Mouse (Mus musculus) retina, adult 2 months (tissue): Measurements from ENCODE around the gene Stat3.

Source experiments
- DNase-seq: peaks from one replicate; pipeline ENCODE4 v3.0.0-alpha.2; 2012; ENCODE audit warnings: low read depth, low spot score

The Stat3 gene

DNA sequence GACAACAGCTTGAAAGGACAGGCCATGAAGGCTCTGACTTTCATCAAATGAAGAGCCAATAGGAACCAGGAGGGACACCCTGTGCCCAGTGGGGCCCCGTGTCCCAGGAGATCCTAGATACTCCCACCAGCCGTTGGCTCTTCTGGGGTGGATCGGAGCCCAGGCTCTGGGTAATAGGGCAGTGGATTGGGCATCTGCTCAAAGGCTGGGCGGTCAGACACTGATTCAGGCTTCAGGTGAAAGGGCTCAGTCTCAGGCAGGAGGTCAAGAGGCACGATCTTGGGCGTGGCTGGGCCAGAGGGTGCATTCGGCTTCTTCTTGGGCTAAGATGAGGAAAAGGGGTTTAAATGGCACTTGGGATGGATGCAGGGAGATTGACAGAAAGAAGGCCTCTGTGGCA lies 24.8 kb upstream of the Stat3 start:
- no peak for DNase-seq

DNA sequence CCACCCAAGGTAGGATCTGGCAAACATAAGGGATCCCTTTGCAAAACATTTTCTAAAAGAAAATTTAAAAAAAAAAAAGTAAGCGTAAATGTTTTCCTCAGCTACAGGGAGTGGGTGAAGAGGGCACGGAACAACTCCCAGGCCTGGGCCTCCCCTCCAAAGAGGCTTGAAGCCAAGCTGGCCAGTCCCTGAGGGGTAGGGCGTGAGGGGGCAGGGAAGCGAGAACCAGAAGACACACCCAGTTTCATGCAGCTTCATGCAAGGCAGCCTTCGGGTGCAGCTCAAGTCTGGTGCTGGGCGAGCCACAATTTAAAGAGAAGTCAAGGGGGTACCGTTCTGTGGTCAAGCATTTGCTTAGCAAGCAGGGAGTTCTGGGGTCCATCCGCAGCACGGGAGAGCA lies 24.3 kb upstream of the Stat3 start:
- DNase-seq, result no peak

DNA sequence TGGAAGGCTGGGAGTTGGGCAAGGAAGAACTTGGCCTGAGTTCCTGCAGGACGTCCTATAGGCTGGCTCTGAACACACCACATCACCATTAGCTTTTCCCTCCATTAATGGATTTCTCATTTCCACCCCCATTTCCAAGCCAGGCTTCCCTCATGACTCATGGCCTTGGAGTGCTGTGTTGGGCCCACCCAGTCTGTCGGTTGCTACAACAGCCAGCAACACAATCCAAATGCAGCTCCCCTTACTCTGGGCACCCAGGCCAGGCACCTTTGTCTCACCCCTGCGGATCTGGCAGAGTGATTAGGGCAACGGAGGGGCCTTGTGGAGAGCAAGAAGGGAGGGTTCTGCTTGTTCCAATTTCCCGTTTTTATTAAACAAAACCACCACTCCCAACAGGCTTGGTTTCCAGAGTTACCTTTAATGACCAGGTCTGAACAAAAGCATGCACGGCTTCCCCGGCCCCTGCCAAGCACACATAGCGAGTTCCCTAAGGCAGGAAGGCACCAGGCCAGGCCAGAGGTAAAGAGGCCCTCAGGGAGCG lies 23.1 kb upstream of the Stat3 start:
- DNase-seq, result no peak

DNA sequence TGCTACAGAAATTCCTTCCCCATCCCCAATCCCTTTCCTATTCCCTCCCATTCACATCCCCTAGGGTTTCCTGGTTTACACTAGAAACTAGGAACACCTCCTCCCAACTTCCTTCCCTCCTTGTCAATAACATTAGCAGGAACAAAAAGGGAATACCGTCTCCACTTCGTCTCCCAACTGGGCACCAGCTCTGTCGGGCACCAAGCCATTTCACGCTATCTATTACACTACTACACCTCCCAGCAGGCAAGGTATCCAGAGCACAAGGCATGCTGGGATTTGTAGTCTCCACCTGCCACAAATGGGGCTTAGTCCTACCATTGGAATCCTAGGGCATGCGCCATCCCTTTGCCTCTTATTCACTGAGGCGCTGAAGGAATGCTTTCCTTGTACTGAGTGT lies 21.2 kb upstream of the Stat3 start:
- no peak for DNase-seq

DNA sequence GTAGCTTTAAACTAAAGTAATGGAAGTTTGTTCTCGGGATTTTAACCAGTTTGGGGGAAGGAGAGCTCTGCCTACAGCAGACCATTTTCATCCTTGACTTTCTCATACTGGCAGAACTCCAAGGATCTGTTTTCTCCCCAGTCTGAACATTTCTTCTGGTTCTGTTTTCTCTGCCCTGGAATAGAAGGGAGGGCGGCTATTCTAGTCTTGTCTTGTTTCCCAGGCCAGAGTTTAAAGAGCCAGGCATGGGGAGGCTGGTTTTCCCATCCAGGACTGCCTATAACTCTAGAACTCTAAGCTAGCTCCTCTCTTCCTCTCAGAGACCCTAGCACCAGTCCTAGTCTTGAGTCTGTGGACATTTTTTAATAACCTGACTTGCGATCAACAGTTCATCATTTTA lies 20.5 kb upstream of the Stat3 start:
- no peak for DNase-seq

DNA sequence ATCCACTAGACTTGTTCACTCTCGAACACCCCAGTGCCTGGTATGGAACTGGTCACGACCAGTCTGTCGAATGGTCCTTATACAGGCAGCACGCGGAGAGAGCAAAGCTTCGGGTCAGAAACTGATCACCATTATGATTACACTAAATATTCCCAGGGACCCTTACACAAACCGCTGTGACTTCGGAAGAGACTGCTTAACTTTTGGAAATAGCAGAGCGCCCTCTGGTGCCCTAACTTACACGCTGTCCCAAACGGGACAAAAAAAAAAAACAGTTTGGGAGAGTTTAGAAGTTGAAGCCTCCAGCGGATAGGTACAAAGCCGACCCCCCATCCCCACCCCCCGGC lies 20.1 kb upstream of the Stat3 start:
- DNase-seq, result no peak

DNA sequence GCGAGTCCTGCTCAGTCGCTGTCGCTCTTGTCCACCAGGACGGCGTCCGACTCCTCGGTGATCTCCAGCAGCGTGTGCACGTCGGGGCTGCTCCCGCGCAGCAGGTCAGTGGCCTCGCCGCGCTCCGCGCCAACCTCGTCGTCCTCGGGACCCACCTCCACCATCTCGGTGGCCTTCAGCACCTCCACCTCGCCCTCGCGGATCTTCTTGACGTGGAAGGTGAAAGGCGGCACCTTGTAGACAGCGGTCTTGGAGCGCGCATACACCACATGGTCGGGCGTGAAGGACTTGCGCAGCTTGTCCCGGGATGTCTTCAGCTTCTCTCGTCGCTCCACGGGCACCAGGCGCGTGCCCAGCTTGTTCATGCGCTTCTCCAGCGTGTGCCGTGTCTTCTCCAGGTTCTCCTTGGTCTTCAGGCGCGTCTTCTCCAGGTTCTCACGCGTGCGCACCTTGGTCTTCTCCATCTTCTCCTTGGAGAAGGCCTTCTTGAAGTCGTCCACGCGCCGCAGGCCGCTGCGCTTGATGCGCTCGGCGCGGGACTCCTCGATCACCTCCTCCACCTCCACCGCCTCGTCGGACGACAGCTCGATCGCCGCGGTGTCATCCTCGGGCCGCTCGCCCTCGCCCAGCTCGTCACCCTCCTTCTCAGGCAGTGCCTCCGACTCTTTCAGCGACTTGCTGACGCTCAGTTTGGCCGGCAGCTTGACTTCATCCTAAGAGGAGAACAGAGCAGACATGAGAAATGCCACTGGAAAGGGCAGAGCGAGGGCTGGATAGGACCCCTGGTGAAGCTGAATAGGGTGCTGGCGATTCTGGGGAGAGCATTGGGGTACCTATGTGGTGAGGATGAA lies 19.5 kb upstream of the Stat3 start:
- DNase-seq, result no peak

DNA sequence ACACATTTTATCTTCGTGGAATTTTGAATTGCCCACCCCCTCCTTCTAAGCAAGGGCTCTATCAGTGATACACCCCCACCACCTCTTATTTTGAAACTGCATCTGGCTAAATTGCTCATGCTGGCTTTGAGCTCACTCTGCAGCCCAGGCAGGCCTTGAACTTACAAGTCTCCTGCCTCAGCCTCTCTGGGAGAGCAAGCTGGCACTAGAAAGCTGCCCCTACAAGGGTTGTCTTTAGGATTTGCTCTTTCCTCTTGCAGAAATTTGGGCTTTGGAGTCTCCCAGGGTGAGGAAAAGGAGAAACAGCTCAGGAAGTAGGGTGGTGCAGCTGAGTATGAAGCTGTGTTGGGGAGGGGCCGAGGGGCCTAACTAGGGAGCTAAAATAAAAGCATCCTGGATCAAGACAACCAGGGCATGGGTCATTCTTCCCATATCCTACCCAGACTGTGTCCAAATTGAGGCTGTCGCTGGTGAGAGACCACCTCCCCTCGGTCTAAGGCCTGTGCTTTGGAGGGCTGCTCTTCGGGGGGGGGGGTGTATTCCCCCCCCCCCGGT lies 18.7 kb upstream of the Stat3 start:
- no peak for DNase-seq

DNA sequence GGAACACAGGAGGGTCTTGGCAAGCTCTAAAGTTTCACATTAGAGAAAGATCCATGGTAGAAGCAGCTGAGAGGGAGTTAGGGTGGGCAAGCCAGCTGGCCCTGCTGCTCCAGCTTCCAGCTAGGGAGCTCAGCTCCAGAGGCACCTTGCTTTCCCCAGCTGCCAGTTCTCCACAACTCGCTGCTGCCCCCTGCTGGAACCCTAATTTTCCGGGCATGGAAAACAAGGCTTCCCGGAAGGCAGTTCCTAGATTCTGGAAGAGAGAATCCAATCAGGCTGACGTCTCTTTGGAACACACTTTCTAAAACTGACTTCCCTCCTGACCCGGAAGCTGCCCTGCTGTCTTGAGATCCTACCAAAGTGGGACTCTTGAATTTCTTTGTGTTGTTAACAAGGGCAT lies 17.9 kb upstream of the Stat3 start:
- peak; percentile 67 for DNase-seq

DNA sequence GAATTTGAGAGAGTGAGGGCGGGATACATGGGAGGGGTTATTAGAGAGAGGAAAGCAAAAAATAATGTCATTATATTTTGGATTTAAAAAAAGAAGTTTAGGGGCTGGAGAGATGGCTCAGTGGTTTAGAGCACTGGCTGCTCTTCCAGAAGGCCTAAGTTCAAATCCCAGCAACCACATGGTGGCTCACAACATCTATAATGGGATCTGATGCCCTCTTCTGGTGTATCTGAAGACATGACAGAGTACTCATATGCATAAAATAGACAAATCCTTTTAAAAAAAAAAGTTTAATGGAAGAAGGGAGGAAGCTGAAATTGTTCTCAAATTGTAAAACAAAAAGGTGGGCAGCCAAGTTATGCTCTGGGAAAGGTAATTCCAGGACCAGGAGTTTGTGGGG lies 10.2 kb upstream of the Stat3 start:
- no peak for DNase-seq

DNA sequence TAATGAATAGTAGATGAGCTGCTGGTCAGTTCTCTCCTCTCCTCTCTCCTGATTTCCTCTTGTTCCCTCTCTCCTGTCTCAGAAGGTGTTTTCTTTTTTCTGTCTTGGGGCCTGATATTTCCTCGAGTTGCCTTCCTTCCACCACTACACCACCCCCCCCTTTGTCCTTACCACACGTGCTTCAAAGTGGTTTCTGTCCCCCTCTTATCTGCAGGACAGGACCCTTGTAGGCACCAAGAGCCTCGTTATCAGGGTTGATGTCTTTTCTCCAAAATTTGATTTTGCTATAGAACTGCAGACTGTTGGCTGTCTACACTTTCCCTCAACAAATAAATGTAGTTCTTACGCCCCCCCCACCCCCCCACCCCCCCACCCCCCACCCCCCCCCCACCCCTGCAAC lies 9.0 kb upstream of the Stat3 start:
- DNase-seq, result no peak

DNA sequence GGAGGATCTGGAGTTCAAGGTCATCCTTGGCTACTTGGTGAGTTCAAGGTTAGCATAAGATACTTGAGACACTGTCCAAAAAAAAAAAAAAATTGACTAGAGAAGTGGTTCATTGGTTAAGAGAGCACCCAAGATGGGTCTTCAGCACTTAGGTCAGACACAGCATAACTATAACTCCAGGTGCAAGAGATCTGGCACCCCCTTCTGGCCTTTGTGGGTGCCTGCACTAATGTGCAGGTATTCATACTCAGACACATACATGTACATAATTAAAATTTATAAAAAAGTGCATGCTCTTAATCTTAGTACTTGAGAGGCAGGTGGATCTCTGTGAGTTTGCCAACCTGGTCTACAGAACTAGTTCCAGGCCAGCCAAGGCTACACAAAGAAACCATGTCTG lies 8.2 kb upstream of the Stat3 start:
- DNase-seq, result no peak

DNA sequence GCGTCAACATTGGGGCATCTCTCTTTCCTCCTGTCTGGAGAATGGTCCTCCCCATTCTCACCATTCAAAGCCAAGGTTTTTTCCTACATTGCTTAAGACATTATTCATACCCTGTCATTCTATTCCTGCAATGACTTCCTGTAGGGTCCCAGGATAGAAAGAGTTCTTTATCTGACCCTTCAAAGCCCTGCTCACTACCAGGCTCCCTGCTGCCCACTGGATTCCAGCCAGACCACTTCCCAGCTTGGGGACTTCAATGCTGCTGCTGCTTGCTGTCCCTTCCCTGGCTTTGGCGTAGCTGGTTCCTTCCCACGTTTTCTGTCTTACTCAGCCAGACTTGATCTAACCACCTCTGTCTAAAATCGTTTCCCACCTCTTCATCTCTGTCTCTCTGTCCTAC lies 7.5 kb upstream of the Stat3 start:
- DNase-seq, result no peak

DNA sequence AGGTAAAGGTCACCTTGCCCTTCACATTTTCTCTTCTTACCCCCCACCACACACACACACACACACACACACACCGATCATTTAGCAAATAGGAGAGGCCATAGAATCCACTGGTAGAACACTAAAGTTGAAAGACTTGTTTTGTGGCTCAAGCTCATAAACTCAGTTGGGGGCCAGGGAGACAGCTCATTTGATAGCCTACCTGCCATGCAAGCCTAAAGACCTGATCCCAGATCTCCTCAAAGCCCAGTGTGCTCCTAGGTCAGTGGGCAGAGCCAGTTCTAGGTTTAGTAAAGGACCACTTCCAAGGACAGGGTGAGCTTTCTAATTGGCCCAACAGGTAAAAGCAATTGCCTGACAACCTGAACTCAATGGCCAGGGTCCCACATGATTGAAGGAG lies 3.0 kb upstream of the Stat3 start:
- DNase-seq, result no peak

DNA sequence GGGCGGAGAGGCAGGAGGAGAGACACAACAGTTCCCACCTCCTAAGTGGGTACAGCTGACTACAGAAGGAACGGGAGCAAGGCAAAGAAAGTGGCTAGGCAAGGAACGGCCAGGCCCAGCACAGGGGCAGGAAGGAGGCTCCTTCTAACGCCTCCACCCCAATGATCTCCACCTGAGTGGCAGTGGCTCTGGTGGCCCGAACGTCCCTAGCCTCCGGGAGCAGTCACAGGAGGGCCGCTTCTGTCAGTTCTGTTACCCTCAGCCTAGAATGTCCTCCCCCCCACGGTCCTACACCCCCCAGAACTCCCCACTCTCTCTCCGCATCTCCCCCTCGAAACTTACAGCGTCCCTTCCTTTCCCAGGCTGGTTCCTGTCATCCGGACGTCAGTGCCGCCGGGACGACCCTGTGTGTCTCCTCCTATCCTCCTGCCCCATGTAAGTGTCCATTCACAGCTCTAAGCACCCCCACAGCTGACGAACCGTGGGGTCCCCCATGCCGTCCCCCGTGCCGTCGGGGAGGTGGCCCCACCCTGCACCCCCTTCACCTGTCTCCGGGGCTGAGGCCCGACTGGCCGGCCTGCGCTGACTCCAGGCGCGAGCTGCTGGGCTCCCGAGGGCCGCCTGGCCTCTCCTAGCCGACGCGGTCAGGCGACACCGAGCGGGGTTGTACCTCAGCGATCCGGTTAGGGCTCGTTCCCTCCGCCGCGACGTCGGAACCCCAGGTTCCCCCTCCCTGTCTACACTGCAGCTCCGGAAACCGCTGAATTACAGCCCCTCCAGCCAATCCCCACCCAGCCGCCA lies 429 bp downstream of the Stat3 start:
- no peak for DNase-seq

DNA sequence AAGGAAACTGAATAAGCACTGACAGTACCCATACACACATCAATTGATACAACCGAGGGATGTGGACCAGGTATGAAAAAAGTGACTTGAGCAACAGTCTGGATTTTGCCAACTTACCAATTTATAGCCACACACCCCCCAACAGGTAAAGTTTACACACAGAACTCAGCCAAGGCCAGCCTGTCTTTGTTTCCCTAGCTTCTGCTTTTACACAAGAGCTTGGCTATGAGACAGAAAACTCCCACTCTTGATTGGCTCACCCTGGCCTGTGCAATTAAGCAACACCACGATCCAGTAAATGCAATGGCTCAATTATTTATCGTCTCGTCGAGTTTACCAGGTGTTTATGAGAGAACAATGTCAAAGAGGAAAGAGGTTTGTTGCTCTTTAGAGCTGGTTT lies 1.2 kb downstream of the Stat3 start:
- no peak for DNase-seq

DNA sequence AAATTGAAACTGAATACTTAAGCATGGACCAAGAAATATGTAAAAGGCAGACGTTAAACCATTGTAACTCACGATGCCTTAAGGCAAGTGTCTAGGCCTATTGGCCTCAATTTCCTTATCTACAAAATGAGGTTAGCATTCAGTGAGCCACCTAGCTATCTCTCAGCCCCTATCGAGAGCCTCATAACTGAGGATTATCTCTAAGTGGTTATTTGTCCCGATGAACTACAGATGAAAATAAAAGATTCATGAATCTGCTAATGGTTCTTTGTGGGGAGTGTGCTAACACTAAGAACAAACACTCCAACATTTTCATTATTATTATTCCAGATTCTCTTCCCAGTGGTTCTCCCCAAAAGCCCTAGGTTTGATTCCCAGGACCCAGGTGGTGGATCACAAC lies 2.0 kb downstream of the Stat3 start:
- DNase-seq, result no peak

DNA sequence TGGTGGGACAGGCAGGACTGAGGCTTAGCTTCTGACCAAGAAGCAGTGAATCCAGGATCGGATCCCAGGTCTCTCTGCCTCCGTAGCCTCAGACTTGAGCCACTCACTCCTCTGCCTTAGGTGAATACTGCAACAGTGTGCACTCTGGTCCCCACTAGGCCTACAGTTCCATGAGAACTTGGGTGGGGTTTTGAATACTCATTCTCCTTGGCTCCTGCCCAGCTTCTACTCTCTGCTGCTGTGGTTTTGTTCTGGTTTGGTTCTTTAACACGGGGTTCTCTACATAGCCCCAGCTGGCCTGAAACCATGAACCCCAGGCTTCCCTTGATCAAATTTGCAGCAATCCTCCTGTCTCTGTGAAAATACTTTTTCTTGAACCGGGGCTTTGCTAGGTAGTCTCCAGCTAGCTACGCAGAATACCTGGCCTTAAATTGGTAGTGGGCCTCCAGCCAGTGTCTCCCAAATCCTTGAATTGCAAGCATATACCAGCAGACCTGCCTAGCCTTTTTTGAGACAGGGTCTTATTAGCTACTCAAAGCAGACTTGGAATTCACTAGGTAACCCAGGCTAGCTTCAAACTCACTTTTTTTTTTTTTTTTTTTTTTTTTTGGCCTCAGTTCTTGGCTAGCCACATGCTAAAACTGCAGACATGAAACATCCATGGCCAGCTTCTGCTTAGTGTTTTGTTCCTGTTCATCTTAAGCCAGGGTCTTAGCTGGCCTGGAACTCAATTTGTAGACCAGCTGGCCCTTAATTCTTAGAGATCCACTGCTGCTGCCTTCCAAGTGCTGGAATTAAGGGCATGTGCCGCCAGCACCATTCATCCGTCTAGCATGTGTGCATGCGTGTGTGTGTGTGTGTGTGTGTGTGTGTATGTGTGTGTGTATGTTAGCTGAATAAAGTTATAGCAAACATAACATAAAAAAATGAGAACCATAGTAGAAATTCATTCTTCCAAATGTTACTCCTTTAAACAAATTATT lies 3.7 kb downstream of the Stat3 start:
- no peak for DNase-seq

DNA sequence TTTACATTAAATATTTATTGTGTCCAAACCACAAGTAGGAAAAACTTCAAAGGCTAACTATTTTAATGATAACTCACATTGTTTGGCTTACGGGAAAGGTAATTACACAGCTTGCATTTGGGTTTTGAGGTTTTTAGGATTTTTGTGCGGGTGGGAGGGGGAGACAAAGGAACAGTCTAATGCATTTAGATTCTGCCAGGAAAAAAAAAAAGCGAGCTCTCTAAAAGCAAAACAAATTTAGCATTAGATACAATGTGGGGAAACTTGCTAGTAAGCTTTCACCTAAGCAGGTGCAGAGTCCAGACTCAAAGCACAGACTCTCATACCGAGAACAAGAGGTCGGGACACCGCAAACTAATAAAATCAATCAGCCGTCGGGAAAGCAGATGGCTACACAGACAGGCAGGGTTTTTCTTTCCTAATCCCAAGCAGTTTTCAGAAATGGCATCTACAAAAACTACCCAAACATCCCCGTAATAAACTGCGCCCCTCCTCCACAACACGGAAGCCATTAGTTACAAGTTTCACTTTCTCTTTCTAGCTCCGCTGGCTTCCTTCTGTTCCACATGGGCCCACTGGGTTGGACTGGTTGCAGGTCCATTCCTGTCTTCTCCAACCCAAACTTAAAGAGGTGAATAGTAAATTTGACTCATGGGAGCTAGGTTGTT lies 8.0 kb downstream of the Stat3 start:
- DNase-seq, result no peak

DNA sequence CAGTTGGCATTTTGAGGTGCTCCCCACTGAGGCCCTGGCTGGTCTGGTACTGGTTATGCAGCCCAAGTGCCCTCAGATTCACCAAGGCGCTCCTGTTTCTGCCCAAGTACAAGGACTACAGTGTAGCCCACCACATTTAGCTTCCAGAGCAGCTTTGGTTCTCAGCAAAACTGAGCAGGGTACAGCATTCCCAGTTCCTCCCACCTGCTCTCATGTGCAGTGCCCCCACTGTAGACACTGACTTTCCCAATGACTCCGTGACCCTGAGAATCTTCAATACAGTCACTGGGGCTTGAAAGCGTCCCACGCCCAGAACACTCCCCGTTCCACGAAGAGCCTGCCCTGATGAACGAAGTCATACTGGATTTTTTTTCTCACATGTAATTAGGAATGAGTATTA lies 8.7 kb downstream of the Stat3 start:
- no peak for DNase-seq

DNA sequence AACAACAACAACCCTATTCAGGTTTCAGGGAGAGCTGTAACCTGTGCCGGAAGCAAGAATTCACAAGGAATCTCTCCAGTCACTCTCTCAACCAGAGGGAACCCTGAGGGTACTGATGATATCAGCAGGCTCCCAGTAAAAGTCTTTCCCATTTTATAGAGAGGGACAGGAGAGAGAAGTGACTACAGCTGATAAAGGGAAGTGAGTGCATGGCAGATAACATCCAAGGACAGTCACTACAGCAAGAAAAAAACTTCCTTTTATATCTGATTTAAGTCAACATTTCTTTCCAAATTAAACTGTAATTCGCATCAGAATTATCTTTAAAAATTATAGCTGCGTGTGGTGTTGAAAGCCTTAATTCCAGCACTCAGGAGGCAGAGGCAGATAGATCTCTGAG lies 12.0 kb downstream of the Stat3 start:
- no peak for DNase-seq
